Mouse (Mus musculus): ENCODE results near the gene Vps41. TPM values are rescaled to one million over a fixed set of nuclear protein-coding genes. Genes with fewer than 3 reads are reported as not detected.

The Vps41 gene
- total RNA-seq, 2 experiments from 2014 or later = 152 to 158 TPM

DNA sequence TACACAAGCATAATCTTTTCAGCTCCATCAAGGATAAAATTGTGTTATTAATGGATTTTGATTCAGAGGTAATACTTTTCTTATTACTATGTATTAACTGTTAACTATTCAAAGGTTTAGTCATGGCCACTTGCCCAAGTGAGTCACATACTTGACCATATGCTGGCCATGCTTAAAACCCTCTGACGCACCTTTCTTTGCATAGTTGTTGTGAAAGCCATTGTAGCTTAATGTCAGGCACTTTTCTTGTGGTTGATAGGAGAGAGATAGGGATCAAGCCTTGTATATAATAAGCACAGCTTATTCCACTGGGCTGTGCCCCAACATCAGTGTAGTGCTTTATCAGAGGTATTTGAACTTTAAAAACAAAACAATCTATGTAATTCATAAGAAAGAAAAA, 126.5 kb downstream of the Vps41 start:
- no peak for DNase-seq (ENCODE audit: extremely low spot score in 1 of 2, low spot score in 2 of 2)
- no peak overlapping the region for H3K27ac ChIP-seq
- H3K4me3 ChIP-seq = no peak overlapping the region
- no peak for TF ChIP-seq CTCF (IDR thresholded peaks at IDR 0.05)
- intact Hi-C loops (cut with DNase I) = no loop called here

DNA sequence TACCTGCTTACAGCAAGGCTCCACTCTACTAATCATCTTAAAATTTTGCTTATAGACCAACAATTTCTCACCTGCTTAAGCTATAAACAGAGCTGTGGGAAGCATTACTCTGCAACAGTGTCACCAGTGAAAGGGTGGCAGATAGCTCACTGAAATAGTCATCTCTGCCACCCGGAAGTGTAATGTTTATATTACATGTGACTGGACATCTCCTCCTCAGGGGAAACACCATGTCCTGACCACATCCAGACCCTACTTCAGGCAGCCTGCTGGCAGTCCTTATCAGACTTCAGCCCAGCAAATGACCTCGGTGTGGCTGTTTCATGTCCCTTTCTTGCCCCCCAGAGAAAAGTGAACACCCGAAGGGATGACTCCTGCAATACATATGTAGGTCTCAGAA, 130.3 kb downstream of the Vps41 start:
- H3K27ac ChIP-seq = no peak overlapping the region
- no peak for TF ChIP-seq CTCF (IDR thresholded peaks at IDR 0.05)
- H3K4me3 ChIP-seq = no peak overlapping the region
- intact Hi-C loops (cut with DNase I) = no loop called here
- no peak for DNase-seq (ENCODE audit: extremely low spot score in 1 of 2, low spot score in 2 of 2)

DNA sequence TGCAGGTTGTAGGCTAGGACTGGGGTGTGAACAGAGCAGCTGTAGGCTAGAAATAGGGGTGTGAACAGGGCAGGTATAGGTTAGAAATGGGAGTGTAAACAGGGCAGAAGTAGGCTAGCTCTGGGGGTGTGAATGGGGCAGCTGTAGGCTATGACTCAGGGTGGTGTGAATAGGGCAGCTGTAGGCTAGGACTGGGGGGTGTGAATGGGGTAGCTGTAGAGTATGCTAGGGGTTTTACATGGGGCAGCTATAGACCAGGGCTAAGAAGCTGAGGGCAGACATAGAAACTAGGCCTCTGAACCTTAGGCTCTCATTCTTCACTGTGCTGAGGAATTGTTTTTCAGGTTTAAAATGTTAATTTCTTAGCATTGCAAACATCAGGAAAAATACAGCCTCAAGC, 132.5 kb downstream of the Vps41 start:
- Histone ChIP-seq H3K27ac (no peak overlapping the region), H3K4me3 (no peak overlapping the region)
- intact Hi-C loops (cut with DNase I) = no loop called here
- TF ChIP-seq CTCF (IDR thresholded peaks at IDR 0.05) = no peak
- no peak for DNase-seq (ENCODE audit: extremely low spot score in 1 of 2, low spot score in 2 of 2)

DNA sequence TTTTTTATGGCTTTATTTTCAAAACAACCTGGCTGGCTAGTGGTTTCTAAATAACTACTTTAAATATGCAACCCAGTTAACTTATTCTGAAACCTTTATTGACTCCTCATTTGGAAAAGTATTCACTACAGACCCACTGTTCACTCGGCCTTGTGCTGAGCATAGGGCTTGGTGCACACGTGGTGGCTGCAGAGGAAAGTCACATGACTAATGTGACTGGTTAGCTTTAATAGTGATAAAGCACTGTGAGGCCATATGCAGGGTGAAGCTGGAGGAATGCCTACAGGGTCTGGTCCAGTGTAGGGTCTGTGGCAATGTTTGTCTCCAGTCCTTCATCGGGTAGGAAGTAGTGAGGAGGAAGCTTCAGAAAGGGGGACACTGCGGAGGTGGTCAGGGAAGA, 134.1 kb downstream of the Vps41 start:
- Histone ChIP-seq H3K4me3 (no peak overlapping the region), H3K27ac (no peak overlapping the region)
- intact Hi-C loops (cut with DNase I) = no loop called here
- no peak for TF ChIP-seq CTCF (IDR thresholded peaks at IDR 0.05)
- no peak for DNase-seq (ENCODE audit: extremely low spot score in 1 of 2, low spot score in 2 of 2)

DNA sequence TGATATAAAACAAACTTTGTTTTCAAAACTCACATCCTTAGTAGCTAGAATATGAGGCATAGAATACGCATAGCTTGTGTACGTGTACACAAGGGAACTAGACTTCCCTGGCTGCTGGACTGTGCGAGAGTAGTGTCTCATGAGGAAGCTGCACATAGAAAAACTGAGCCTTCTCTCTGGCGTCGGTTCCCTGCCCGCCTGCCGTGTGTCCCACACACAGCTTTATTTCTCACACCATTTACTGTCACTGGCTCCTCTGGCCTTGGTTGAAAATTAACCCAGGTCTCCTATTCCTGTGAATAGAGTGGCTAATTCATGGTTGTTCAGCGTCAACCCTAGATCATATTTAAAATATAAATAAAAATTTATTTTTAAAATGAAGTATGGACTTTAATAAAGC, 135.6 kb downstream of the Vps41 start:
- H3K27ac ChIP-seq = no peak overlapping the region
- intact Hi-C loops (cut with DNase I) = no loop called here
- DNase-seq (ENCODE audit: extremely low spot score in 1 of 2, low spot score in 2 of 2) = no peak
- TF ChIP-seq CTCF (IDR thresholded peaks at IDR 0.05) = no peak
- H3K4me3 ChIP-seq = no peak overlapping the region

DNA sequence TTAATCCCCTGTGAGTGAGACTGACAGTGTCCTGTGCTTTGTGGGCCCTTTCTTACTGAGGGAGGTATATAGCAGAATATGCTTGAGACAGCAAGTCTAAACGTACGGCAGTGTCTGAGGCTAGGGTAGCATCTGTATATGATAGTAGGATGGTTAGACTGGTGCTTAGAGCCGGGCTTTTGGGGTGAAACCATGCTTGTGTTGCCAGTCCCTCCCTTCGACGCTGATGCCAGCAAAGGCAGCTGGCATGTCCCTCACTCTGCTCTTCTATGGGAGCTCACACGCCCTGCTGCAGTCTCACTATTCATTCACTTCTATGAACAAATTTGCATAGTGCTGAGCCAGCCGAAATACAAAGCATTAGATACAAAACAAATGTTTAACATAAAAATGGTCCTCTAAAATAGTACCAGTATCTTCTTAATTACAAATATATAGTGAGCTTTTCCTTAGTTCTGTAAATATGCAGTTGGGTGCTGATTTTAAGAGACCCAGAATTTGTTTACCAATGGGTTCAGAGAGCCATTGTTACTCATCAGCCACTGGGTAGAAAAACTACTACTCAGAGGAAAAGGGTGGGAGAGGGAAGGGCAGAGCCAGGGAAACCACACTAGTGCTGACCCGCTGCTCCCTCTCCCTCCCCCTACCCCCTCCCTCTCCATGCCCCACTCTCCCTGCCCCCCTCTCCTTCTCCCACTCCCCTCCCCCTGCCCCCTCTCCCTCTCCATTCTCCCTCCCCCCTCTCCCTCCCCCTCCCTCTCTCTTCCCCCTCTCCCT, 139.1 kb downstream of the Vps41 start:
- intact Hi-C loops (cut with DNase I) = no loop called here
- no peak overlapping the region; the same call in 1 of the 2 replicates for H3K27ac ChIP-seq

DNA sequence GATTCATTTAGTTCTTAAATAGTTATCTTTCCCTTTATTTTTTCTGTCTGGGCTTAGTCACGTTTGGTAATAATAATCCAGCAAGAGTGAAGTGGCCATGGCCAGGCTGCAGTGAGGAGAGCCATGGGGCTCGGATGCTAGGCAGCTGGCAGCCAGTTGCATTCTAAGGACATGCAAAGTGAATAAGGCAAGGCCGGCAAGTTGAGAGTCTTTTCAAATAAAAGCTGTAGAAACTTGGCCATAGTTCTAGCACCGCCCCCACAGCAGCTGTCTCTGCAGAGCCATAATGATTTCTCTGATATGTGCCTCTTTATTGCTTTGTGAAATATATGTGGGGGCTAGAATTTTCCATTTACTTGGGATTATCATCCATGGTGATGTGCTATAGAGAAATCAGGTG, 141.1 kb downstream of the Vps41 start:
- intact Hi-C loops (cut with DNase I) = loop anchor here (1.0 kb wide), 2 partner anchors 90 to 244 kb away; partner anchors contain the start of gene Amph
- DNase-seq (ENCODE audit: extremely low spot score in 1 of 2, low spot score in 2 of 2) = peak; percentile 70 to 77
- peak overlapping the region; percentile 34 for H3K27ac ChIP-seq

More for the DNA sequence above, 139.1 kb downstream of the Vps41 start:
- no peak for DNase-seq (ENCODE audit: extremely low spot score in 1 of 2, low spot score in 2 of 2)
- no peak overlapping the region for H3K4me3 ChIP-seq
- no peak for TF ChIP-seq CTCF (IDR thresholded peaks at IDR 0.05)

DNA sequence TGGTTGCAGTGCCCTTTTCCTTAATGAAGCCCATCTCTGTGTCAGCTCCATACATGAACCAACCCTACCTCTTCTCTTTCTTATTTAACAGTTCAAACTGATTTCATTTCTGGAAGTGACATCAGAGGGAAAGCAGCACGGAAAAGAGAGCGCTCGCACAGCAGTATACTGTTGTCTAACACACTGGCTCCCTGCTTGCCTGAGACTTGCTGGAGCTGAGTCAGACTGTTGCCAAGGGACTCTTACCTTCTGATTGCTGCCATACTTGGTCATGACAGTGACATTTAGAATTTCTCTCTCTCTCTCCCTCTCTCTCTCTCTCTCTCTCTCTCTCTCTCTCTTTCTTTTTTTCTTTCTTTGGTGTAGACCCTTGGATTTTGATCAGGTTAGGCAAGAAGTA, 142.3 kb downstream of the Vps41 start:
- intact Hi-C loops (cut with DNase I) = no loop called here
- Histone ChIP-seq H3K27ac (no peak overlapping the region), H3K4me3 (no peak overlapping the region)
- DNase-seq (ENCODE audit: extremely low spot score in 1 of 2, low spot score in 2 of 2) = no peak
- TF ChIP-seq CTCF (IDR thresholded peaks at IDR 0.05) = no peak

More for the DNA sequence above, 141.1 kb downstream of the Vps41 start:
- H3K4me3 ChIP-seq = no peak overlapping the region
- TF ChIP-seq CTCF (IDR thresholded peaks at IDR 0.05) = no peak

DNA sequence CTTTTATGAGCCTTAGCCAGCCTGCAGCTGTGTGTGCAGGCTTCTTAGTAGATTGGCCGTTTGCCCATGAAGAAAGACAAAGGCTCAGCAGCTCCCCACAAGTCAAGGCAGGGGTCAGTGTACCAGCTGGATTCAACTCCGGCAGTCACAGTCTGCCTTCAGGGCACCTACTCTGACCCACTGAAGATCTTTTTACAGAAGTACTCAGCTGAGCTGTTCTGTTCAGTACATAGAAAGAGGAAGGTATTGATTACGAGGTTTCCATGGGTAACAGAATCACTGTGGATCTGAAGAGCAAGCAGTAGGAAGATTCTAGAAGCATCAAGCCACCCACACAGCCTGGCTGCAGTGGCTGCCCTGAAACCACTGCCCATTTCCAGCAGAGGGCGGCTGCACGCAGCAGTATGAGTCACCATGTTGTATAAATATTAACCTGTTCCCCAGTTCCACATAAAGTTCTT, 151.0 kb downstream of the Vps41 start:
- intact Hi-C loops (cut with DNase I) = loop anchor here (2.0 to 5.0 kb wide), 2 partner anchors 81 to 264 kb away; partner anchors contain the start of gene Amph
- Histone ChIP-seq H3K4me3 (no peak overlapping the region), H3K27ac (no peak overlapping the region)
- peak; percentile 61 for TF ChIP-seq CTCF (IDR thresholded peaks at IDR 0.05)
- DNase-seq (ENCODE audit: extremely low spot score in 1 of 2, low spot score in 2 of 2) = no peak

DNA sequence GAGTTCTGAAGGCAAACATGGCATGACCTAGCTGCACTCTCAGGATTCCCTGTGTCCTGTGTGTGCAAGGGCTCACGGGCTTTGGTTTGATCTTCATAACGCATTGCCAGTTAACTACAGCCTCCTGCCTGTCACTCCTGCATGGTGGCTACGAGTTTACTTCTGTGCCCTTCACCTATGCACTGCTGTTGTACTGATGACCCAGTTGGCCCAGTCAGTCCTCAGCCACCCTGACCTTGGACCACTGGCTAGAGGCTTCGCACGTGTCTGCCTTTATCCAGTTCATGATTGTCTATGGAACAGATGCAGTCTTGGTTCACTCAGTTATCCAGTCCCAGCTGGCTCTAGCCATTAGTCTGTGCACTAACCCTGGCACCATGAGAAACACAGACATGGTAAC, 151.7 kb downstream of the Vps41 start:
- Histone ChIP-seq H3K27ac (no peak overlapping the region), H3K4me3 (no peak overlapping the region)
- intact Hi-C loops (cut with DNase I) = loop anchor here (2.0 to 5.0 kb wide), 2 partner anchors 80 to 263 kb away; partner anchors contain the start of gene Amph
- no peak for DNase-seq (ENCODE audit: extremely low spot score in 1 of 2, low spot score in 2 of 2)
- TF ChIP-seq CTCF (IDR thresholded peaks at IDR 0.05) = no peak

DNA sequence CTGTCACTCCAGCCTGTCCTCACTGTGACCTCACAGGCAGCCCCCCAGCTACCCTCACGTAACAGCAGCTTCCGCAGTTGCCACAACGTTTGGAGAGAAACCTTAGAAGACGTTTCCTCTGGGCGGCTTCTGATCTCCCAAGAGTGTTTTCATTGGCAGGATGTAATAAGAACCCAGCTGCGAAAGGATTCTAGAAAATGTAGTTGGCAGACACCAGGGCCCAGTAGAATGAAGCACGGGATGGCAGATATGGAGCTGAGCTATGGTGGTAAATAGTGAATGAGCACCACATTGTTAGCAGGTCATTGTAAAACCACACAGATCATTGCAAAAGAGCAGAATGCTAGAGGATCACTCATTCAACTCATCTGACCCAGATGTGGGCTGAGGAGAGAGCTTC, 158.2 kb downstream of the Vps41 start:
- H3K27ac ChIP-seq = no peak overlapping the region
- no peak for TF ChIP-seq CTCF (IDR thresholded peaks at IDR 0.05)
- intact Hi-C loops (cut with DNase I) = no loop called here
- DNase-seq (ENCODE audit: extremely low spot score in 1 of 2, low spot score in 2 of 2) = no peak
- no peak overlapping the region for H3K4me3 ChIP-seq

DNA sequence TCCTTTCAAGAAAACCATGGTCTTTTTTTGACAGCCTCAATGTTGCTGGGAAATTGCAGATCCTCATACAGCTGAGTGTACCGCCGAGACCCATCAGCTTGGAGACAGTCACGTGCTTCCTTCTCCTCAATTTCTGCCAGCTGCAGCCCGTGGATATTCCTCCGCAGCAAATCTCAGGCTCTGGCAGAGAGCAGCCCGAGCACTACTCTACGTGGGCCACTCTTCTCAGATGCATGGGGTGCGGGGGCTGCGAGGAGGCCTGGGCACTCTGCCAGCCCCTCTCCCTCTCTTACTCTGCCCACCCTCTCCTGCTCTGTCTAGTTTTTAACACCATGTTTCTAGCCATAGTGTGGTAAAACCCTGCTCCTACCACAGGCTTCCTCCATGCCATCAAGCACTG, 175.8 kb downstream of the Vps41 start:
- H3K27ac ChIP-seq = no peak overlapping the region
- TF ChIP-seq CTCF (IDR thresholded peaks at IDR 0.05) = no peak
- intact Hi-C loops (cut with DNase I) = no loop called here
- H3K4me3 ChIP-seq = no peak overlapping the region
- peak; percentile 56 to 70 for DNase-seq (ENCODE audit: extremely low spot score in 1 of 2, low spot score in 2 of 2)

DNA sequence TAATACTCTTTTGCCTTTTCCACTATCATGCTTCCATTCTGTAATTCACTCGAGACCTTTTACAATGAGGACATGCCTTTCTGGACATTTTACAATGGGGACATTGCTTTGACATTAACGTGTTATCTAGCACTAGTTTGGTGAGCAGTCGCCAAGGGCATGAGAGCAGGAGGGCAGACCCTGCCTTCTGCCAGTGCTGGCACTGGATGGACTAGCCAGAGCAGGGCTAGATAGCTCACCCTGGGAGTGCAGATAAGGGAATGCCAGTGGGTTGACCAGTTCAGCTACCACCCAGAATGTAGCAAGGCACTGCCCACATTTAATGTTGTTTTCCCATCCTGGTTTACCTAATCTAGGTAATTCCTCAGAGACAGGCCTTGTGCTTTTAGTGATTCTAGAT, 179.7 kb downstream of the Vps41 start:
- intact Hi-C loops (cut with DNase I) = no loop called here
- DNase-seq (ENCODE audit: extremely low spot score in 1 of 2, low spot score in 2 of 2) = no peak
- no peak overlapping the region for H3K27ac ChIP-seq
- no peak for TF ChIP-seq CTCF (IDR thresholded peaks at IDR 0.05)
- H3K4me3 ChIP-seq = no peak overlapping the region
